Mouse (Mus musculus): ENCODE measurements around the gene Gm6020. TPM values are rescaled to one million over a fixed set of nuclear protein-coding genes. Genes with fewer than 3 reads are reported as not detected.

Gm6020 gene
- not detected for polyA plus RNA-seq (2017; shearing (Covaris generic))

DNA sequence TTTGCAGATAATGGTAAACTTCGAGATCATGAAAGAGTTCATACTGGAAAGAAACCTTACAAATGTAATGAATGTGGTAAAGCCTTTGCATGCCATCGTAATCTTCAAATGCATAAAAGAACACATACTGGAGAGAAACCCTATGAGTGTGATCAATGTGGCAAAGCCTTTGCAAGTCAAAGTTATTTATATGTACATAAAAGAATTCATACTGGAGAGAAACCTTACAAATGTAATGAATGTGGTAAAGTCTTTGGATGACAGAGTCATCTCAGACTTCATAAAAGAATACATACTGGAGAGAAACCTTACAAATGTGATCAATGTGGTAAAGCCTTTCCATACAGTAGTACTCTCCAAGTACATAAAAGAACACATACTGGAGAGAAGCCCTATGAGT is at the start of gene Gm6020:
Gene Gm6020 (plus strand): TSS at position 301 of the 400 bp plus-strand sequence.

GRCm38 (mm10) chr19:61140342-61141206 is 43.1 kb upstream of the Gm6020 start, which contains the start of gene Zfp950:
Gene Zfp950, minus strand, starts transcription at chr19:61140840.

GRCm38 (mm10) chr19:61175756-61176324 is 7.8 kb upstream of the Gm6020 start, which contains the start of gene Gm7102:
Gene Gm7102, minus strand, starts transcription at chr19:61176309.

DNA sequence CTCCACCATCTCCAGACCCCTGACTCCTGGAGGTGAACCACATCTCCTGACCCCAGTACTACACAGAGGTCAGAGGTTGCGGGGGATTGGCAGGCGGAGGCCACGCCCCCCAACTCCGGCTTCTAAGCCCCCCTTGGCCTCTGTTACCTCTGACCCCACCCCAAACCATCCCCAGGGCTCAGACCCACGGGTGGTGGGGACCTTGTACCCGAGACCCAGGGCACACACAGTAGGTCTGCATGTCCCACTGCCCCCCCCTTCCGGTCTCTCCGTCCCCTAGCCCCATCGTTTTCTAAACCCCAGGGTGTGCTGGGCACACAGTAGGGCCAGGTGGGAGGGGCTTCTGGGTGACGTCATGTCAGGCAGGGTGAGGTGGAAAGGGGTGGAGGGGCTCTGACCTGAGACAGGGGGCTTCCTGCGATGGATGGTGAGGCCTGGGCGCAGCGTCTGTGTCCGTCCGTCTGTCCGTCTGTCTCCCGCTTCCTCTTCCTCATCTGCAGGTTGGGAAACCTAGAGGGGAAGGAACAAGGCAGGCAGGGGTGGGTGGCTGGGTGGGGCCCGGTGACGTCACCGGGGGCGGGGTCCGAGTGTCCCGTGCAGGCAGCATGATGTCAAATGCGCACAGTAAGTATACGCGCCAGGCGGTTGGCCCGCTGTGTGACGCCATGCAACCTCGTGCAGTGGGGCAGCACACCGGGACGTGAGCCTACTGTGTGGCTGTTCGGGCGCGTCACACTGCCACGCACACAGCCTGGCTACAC is 44.4 kb downstream of the Gm6020 start, which contains the start of gene Csf2ra:
Gene Csf2ra (minus strand): TSS at position 489 of the 761 bp plus-strand sequence.

Other genes with a start within 250 kb of the Gm6020 start
- gene Zfp950, start 43.0 kb upstream of the Gm6020 start, polyA plus RNA-seq (2017; shearing (Covaris generic)) = 63.3 TPM
- gene Gm7102, start 7.6 kb upstream of the Gm6020 start, polyA plus RNA-seq (2017; shearing (Covaris generic)) = not detected
- 7.1 TPM for gene Csf2ra, start 44.5 kb downstream of the Gm6020 start, polyA plus RNA-seq (2017; shearing (Covaris generic))
- not detected for gene Gm21060, start 113.2 kb downstream of the Gm6020 start, polyA plus RNA-seq (2017; shearing (Covaris generic))